Mouse (Mus musculus) embryonic facial prominence, embryonic 14.5 days (tissue): ENCODE results near the gene Zfpm1. TPM values are rescaled to one million over a fixed set of nuclear protein-coding genes. Genes with fewer than 3 reads are reported as not detected.

Experiments used
- ATAC-seq: fragments of 200-750 bp; cut with Nextera tagmentation; 2 replicates; pipeline ENCODE4 v1.8.0; 2017; ENCODE audit warnings: low read depth, moderate number of reproducible peaks, moderate TSS enrichment
- DNase-seq: peaks from one replicate; pipeline ENCODE4 v3.0.0-alpha.2; 2015; ENCODE audit warnings: low spot score
- H3K27ac ChIP-seq: fragments of 300-500 bp; sonication (generic); replicated peaks from 2 replicates; pipeline ENCODE4 v1.5.1; 2014; ENCODE audit warnings: low read depth, mild to moderate bottlenecking, low read length, moderate library complexity
- H3K27me3 ChIP-seq: fragments of 300-500 bp; sonication (generic); replicated peaks from 2 replicates; pipeline ENCODE4 v1.6.1; 2014; ENCODE audit warnings: low read length; ENCODE audit not compliant: control insufficient read depth, insufficient read depth
- H3K36me3 ChIP-seq: fragments of 300-500 bp; sonication (generic); 2 replicates; pipeline ENCODE4 v1.6.1; 2014; ENCODE audit warnings: low read length, mixed read lengths; ENCODE audit not compliant: control insufficient read depth, insufficient read depth
- H3K4me1 ChIP-seq: fragments of 300-500 bp; sonication (generic); 2 replicates; pipeline ENCODE4 v1.6.1; 2014; ENCODE audit warnings: antibody characterized with exemption, low read length; ENCODE audit not compliant: control insufficient read depth, insufficient read depth
- H3K4me2 ChIP-seq: fragments of 300-500 bp; sonication (generic); 2 replicates; pipeline ENCODE4 v1.6.1; 2014; ENCODE audit warnings: low read depth, mild to moderate bottlenecking, low read length, moderate library complexity, mixed read lengths
- H3K4me3 ChIP-seq: fragments of 300-500 bp; sonication (generic); 2 replicates; pipeline ENCODE4 v1.5.1; 2014; ENCODE audit warnings: low read depth, mild to moderate bottlenecking, low read length
- H3K9ac ChIP-seq: fragments of 300-500 bp; sonication (generic); 2 replicates; pipeline ENCODE4 v1.6.1; 2014; ENCODE audit warnings: low read depth, mild to moderate bottlenecking, low read length, moderate library complexity, mixed read lengths
- H3K9me3 ChIP-seq: fragments of 300-500 bp; sonication (generic); 2 replicates; pipeline ENCODE4 v1.6.1; 2016; ENCODE audit warnings: low read length; ENCODE audit not compliant: control insufficient read depth
- WGBS: fragments of 180-500 bp; shearing (Covaris S2); extraction: QIAGEN DNeasy Blood & Tissue Kit; methylation state at CpG from one replicate; pipeline ENCODE4 v1.1.7; 2014; 5-methylcytosine and 5-hydroxymethylcytosine counted together
- polyA plus RNA-seq: library from polyadenylated mRNA; unstranded; fragments of >200 nt; fragmentation: Nextera tagmentation; extraction: Ambion mirVana; gene quantifications from 2 replicates; pipeline ENCODE4 v1.2.1, GENCODE M21; 2014

Gene Zfpm1
- polyA plus RNA-seq, 1 experiment from 2014 or later: 1.7 TPM

DNA sequence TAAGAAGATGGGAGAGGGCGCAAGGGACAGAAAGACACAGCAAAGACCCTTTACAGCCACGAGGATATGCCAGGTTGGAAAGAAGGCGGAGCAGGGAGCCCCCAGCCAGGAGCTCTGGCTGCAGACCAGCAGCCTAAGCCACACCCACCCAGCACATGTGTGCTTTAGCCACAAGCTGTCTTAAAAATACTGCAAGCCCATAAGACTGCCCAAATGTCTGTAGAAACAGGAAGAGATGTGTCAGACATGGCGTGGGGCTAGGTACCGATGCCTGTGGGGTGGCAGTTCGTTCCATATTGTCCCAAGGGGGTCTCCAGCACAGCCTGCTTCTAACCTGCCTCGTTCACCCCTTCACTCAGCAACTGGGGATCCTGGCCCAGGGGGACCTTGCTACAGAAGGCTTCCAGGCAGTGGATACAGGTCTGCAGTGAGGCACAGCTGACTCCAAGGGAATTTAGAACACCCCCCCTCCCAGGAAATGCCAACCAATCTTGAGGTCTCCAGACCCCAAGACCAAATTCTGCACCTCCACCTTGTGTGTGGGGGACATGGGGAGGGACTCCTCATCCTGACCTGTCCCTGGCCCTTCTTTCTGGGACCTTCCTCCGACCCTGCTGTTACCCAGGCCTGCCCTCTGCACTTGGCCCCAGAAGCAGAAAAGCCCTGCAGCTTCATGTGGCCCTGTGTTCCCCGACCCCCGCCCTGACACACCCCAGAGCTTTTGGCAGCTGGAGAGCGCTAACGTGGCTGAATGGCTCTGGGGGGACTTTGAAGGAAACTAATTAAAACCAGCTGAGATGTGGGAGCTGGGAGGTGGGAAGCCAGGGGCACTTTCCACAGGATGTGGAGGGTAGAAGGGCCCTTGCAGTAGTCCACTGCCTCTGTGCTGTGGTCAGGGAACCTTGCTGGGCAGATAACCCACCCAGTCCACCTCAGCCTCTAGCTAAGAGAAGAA lies 35.4 kb upstream of the Zfpm1 start:
- H3K36me3 ChIP-seq: no peaks in the 10 kb centered on the region

DNA sequence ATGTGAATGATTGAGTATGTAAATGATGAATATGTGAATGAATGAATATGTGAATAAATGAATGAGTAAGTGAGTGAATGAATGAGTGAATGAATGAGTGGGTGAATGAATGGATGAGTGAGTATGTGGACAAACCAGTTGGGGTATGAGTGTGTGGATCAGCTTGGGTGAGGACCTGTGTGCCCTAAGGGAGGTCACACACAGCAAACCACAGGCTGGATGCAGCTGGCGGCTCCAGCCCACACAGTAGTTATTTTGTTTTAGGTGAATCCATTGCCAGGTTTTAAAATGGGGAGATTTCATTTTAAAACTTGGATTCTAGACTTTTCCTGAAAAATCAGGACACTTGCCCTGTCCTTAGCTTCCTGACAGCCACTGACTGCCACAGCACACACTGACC lies 30.2 kb upstream of the Zfpm1 start:
- no peaks in the 10 kb centered on the region for H3K9me3 ChIP-seq
- no peaks in the 10 kb centered on the region for H3K27me3 ChIP-seq
- no peaks in the 10 kb centered on the region for H3K36me3 ChIP-seq
- DNase-seq (no peak), ATAC-seq (no peak)
- no peak overlapping the region for H3K4me2 ChIP-seq
- no peak overlapping the region for H3K9ac ChIP-seq
- peaks cover 5% of the 10 kb centered on the region for H3K4me1 ChIP-seq
- no peak overlapping the region for H3K4me3 ChIP-seq
- 56% methylated on average over 1 of the region's 1 CpGs for WGBS
- no peak overlapping the region for H3K27ac ChIP-seq

More for the DNA sequence above, 35.4 kb upstream of the Zfpm1 start:
- Histone ChIP-seq H3K9ac (no peak overlapping the region), H3K4me1 (peaks cover 17% of the 10 kb centered on the region), H3K9me3 (no peaks in the 10 kb centered on the region), H3K4me2 (peak overlapping the region; percentile 5; the same call in 1 of the 2 replicates), H3K27ac (peak overlapping the region; percentile 57), H3K4me3 (no peak overlapping the region), H3K27me3 (no peaks in the 10 kb centered on the region)
- peak; percentile 44 for ATAC-seq
- WGBS: 18% methylated on average over 12 of the region's 12 CpGs
- peak; percentile 84 for DNase-seq

DNA sequence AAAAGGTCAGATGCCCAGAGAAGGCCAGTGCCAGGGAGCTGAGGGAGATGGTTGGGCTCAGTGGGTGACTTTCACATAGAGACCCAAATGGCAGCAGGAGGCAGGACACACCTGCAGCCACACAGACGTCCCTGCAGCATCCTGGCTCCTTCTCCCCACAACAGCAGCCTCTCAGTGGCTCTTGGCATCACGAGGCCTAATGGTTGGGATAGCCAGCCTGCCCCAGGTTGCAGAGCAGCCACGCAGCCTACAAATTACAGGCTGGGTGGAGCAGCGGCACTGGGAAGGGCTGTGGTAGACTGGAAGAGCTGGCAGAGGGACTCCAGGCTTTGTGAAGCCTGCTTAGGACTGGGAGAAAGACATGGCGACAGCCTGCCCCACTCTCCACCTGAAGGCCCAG lies 29.6 kb upstream of the Zfpm1 start:
- Histone ChIP-seq H3K9me3 (no peaks in the 10 kb centered on the region), H3K4me2 (no peak overlapping the region), H3K27me3 (no peaks in the 10 kb centered on the region), H3K9ac (no peak overlapping the region), H3K4me3 (no peak overlapping the region), H3K36me3 (no peaks in the 10 kb centered on the region), H3K4me1 (no peaks in the 10 kb centered on the region; the same call in 1 of the 2 replicates), H3K27ac (no peak overlapping the region)
- DNase-seq (no peak), ATAC-seq (no peak)
- 45% methylated on average over 5 of the region's 5 CpGs for WGBS

DNA sequence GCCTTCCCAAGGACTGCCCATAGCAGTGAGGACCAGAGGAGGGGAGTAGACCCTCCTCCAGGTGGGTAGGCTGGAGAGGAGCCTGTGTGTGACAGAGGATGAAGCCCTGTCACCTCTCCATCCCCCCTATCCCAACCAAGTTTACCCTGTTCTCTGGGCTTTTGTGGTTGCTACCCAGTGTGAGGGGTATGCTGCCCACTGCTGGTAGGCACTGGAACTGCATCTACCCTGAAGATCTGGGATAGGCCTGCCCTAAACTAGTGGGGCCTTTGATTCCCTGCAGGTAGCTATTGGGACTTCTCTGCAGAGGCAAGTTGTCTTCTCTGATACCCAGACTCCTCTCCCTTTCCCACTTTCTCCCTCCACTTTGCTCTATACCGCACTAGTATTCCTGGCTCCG lies 22.6 kb upstream of the Zfpm1 start:
- no peaks in the 10 kb centered on the region for H3K27me3 ChIP-seq
- no peaks in the 10 kb centered on the region; the same call in 1 of the 2 replicates for H3K4me1 ChIP-seq
- H3K9me3 ChIP-seq: no peaks in the 10 kb centered on the region
- H3K4me3 ChIP-seq: no peak overlapping the region
- 73% methylated on average over 2 of the region's 2 CpGs for WGBS
- peak; percentile 32; the same call in 1 of the 2 replicates for ATAC-seq
- H3K27ac ChIP-seq: no peak overlapping the region
- peak; percentile 48 for DNase-seq
- peaks cover 3% of the 10 kb centered on the region; the same call in 1 of the 2 replicates for H3K36me3 ChIP-seq
- no peak overlapping the region for H3K9ac ChIP-seq
- H3K4me2 ChIP-seq: no peak overlapping the region

DNA sequence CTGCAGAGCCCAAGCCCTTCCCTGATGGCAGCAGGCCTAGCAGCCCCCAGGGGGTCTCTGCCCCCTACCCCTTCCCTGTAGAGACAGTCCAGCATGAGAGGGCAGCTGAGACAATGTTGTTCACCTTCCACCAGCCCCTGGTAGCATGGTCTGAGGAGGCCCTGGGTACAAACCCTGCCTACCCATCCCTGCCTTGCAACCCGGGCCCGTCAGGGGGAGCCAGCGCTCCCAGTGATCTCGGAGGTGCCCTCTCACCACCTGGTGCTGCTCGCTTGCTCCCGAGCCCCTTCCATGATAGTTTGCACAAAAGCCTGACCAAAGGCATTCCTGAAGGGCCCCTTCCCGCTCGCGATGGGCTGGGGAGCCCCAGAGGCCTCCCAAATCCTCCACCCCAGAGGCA lies 21.2 kb upstream of the Zfpm1 start:
- no peak for ATAC-seq
- Histone ChIP-seq H3K4me3 (no peak overlapping the region), H3K36me3 (peaks cover 3% of the 10 kb centered on the region; the same call in 1 of the 2 replicates), H3K27ac (no peak overlapping the region), H3K4me1 (no peaks in the 10 kb centered on the region; the same call in 1 of the 2 replicates), H3K9me3 (no peaks in the 10 kb centered on the region), H3K27me3 (no peaks in the 10 kb centered on the region), H3K4me2 (no peak overlapping the region), H3K9ac (no peak overlapping the region)
- 65% methylated on average over 9 of the region's 9 CpGs for WGBS
- DNase-seq: no peak

DNA sequence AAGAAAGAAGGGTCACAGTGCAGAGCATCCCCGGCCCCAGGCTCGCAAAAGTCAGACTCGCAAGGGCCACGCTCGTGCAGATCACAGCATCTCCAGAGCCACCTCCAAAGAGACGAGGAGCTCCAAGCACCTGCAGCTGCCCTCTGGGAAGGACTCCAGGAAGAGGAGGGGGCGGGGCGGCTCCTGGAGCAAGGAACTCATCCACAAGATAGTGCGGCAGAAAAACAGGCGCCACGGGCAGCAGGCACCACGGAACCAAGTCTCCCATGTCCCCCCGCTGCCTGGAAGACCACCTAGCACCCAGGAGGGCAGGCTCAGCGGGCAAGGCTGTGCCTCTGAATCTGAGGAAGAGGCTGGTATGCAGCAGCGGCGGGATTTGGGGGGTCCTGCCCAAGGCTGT lies 19.1 kb upstream of the Zfpm1 start:
- ATAC-seq: no peak
- H3K27ac ChIP-seq: no peak overlapping the region
- 73% methylated on average over 16 of the region's 16 CpGs for WGBS
- no peak overlapping the region for H3K4me2 ChIP-seq
- no peaks in the 10 kb centered on the region for H3K27me3 ChIP-seq
- no peak overlapping the region for H3K9ac ChIP-seq
- no peaks in the 10 kb centered on the region for H3K9me3 ChIP-seq
- no peaks in the 10 kb centered on the region; the same call in 1 of the 2 replicates for H3K4me1 ChIP-seq
- peaks cover 3% of the 10 kb centered on the region; the same call in 1 of the 2 replicates for H3K36me3 ChIP-seq
- DNase-seq: no peak
- no peak overlapping the region for H3K4me3 ChIP-seq

DNA sequence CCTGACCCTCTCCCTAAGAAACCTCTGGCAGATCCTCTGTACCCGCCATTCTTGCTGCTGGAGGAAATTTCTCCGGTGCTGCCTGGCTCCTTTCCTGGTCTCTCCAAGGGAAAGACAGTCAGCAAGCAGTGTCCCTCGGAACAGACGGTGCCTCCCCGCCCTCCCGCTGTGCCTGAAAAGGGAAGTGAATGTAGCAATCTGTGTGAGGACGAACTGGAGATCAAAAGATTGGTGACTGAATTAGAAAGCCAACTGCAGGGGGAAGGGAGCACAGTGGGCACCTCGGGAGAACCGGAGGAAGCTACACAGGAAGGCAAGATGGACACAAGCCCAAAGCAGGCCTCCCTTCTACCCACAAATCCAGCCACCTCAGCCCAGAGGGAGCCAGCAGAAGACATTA lies 17.7 kb upstream of the Zfpm1 start:
- Histone ChIP-seq H3K4me3 (no peak overlapping the region), H3K9me3 (no peaks in the 10 kb centered on the region), H3K9ac (no peak overlapping the region), H3K4me1 (peaks cover 5% of the 10 kb centered on the region), H3K36me3 (peaks cover 3% of the 10 kb centered on the region; the same call in 1 of the 2 replicates), H3K27me3 (no peaks in the 10 kb centered on the region), H3K4me2 (no peak overlapping the region), H3K27ac (no peak overlapping the region)
- no peak for ATAC-seq
- DNase-seq: no peak
- 44% methylated on average over 9 of the region's 9 CpGs for WGBS

DNA sequence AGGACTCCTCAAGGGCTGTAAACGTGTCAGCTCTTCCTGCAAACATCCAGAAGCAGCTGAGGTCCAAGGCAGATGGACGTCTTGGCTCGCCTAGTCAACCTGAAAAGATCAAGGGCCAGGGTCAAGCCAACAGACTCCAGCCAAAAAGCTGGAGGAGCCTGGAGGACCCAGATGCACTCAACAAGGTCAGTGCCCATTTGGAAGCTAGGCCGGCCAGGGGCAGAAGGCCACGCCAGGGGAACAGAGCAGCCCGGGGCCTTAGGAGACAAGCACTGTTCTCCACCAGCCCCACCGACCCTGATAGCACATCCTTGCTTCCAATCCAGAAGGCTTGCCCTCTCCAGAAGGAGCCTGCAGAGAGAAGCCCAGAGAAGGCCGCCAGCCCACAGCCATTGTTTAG lies 16.4 kb upstream of the Zfpm1 start:
- H3K9ac ChIP-seq: no peak overlapping the region
- DNase-seq (no peak), ATAC-seq (no peak)
- H3K27ac ChIP-seq: no peak overlapping the region
- WGBS: 90% methylated on average over 8 of the region's 8 CpGs
- H3K4me1 ChIP-seq: peaks cover 6% of the 10 kb centered on the region
- H3K27me3 ChIP-seq: 0 out of 2 replicates have a peak, but pooled peaks cover 4% of the 10 kb centered on the region
- no peak overlapping the region for H3K4me2 ChIP-seq
- H3K9me3 ChIP-seq: no peaks in the 10 kb centered on the region
- no peak overlapping the region for H3K4me3 ChIP-seq
- peaks cover 3% of the 10 kb centered on the region; the same call in 1 of the 2 replicates for H3K36me3 ChIP-seq
